Mouse (Mus musculus): ENCODE data around the gene Cacnb1.

- TF ChIP-seq CTCF (IDR thresholded peaks at IDR 0.05; ENCODE audit: control insufficient read depth, insufficient read depth, insufficient read length) (no peak), MYOD1 (IDR thresholded peaks at IDR 0.05; ENCODE audit: control insufficient read depth, insufficient read length, low read depth) (no peak), MYOG (IDR thresholded peaks at IDR 0.05; ENCODE audit: control insufficient read depth, extremely low read depth, insufficient read length) (no peak), USF1 (IDR thresholded peaks at IDR 0.05; ENCODE audit: low read depth) (no peak), CEBPB (IDR thresholded peaks at IDR 0.05; ENCODE audit: low read depth) (no peak)
Measured at GRCm38 (mm10) chr11:98018222-98018621, 4.6 kb downstream of the Cacnb1 start.
